Mouse (Mus musculus): ENCODE measurements around the gene Hic2. TPM values are rescaled to one million over a fixed set of nuclear protein-coding genes. Genes with fewer than 3 reads are reported as not detected.
"Not testable (repeated sequence)": the region's sequence is repeated elsewhere in the genome, so short reads cannot be mapped to it uniquely, and the experiment has no call there.

The Hic2 gene
- 1 to 10 TPM; 1.7 to 2.1 TPM for total RNA-seq (2021)
- long read RNA-seq, experiment 1: 0 reads
- long read RNA-seq, experiment 2: 0 reads

DNA sequence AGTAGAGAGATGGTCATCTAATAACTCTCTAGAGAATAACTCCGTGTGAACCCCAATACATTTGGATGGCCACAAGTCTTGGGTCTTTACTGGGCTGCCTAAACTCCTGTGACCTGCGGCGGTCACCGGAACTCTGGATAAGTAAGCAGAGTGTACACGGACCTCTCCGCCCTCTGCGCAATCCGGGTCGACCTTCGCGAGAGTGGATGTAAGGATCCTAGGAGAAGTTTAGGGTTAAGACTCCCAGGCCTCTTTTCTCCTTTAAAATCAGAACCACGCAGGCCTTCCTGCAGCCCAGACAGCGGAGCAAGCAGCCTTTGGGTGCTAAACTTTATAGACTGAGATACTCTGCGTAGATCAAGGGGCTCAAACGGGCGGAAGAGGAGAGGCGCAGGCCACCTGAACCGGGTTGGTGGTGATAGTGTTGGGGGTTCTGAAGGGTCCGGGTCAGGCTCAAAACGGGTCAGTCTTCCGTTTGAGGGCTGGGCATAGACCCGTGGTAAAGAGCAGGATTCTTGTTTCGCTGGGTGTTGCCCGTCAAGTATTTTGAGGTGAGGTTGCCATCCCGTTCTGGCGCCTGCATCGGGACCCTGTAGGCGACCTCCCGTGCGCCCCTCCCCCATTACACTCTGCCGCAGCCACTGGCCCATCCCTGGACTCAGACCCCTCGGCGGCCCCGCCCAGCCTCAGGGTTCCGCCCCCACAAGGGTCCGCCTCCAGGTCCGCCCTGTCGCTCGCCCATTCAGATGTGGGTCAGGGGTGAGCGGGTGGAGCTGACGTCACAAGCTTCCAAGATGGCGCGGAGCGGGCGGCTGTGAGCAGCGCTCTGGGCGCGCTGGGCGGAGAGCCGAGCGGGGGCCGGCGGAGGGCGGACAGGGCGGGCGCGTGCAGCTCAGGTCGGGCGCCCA, at the start of gene Hic2:
Gene Hic2 (plus strand): TSS at position 779 of the 908 bp plus-strand sequence.
- DNase-seq: peak; percentile 90

DNA sequence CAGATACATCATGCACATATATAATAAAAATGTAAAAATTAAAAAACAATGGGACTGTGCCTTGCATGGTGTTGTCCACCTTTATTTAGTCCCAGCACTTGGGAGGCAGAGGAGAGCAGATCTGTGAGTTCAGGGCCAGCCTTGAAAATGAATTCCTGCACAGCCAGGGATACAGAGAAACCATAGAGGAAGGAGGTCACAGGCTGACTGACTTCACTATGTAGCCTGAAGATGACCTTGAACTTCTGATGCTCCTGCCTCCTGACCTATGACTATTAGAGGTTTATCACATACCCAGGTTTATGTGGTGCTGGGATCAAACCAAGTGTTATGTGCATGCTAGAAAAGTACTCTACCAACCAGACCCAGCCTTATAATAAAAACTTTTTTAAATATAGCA, 47.9 kb upstream of the Hic2 start:
- no peak for DNase-seq

GRCm38 (mm10) chr16:17193823-17194222, 39.5 kb upstream of the Hic2 start:
- DNase-seq: no peak

DNA sequence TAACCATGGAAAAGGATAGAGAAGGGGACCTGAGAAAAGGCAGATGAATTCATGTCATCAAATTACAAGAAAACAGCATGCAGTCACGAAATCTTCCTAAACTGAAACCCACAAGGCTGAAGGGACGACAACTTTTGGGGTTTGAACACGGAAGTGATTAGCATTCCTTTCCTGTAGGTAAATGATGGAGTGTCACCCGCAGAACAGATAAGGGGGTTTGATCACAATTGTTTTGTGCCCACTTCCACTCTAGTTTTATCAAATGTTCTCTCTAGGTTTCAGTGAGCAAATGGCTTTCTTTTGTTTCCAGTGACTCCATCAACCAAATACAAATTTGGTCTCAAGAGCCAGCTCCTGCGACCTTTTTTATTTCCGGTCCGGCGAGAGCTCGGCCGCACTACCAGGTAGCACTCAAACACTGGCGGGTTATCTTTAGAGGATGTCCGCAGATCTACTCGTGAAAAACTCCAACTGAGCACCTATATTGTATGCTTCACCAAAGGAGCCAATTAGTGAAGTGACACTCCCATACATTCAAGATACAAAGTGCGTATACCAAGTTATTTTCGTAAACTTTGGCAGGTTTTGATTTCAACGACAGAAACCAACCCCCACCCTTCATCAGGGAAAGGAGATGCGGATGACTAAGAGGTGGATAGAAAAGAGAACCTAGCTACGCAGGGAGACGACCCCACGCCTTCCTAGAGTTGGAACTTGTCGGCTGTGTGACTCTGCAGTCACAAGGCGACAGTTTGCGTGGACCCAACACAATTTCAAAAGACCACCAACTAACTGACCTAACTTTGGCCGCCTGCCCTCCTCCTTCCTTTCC, 33.0 kb upstream of the Hic2 start:
- DNase-seq: no peak

GRCm38 (mm10) chr16:17200953-17201707, 32.2 kb upstream of the Hic2 start:
- DNase-seq: peak; percentile 72

- DNase-seq: no peak
Observed at GRCm38 (mm10) chr16:17201977-17202376, 31.4 kb upstream of the Hic2 start.

- no peak for DNase-seq
Observed at GRCm38 (mm10) chr16:17202549-17202948, 30.8 kb upstream of the Hic2 start, which contains the start of gene Ube2l3. Ube2l3 (minus strand) TSS chr16:17202649.

- DNase-seq: no peak
Observed at GRCm38 (mm10) chr16:17204990-17205389, 28.4 kb upstream of the Hic2 start.

DNA sequence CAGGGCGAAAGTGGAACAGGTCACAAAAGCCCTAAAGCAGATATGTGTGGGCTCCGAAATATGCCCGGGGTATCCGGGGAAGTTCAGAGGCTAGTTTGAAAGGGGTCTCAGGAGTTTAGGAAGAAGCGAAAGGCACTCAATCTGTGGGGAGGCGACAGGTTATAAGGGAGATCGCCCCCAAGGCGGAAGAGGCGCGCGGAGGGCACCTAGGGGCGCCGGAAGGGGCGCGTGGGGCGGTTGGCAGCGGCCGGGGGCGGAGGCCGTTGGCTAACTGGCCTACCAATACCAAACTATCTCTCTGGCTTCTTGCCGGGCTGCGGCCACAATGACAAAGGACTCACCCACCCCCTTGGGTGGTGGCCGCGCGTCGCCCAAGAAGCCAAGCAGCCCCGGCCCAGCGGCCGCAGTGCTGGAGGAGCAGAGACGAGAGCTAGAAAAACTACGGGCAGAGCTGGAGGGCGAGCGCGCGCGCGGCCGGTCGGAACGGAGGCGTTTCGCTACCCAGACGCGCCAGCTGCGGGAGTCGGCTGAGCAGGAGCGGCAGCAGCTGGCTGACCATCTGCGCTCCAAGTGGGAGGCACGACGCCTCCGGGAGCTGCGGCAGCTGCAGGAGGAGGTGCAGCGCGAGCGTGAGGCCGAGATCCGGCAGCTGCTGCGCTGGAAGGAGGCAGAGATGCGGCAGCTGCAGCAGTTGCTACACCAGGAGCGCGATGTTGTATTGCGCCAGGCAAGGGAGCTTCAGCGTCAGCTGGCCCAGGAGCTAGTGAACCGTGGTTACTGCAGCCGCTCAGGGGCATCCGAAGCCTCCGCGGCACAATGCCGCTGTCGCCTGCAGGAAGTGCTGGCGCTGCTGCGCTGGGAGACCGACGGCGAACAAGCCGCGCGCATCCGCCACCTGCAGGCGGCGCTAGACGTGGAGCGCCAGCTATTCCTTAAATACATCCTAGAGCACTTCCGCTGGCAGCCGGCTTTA, 24.7 kb upstream of the Hic2 start, which contains the start of gene Rimbp3:
Gene Rimbp3 (plus strand): TSS at position 215 of the 973 bp plus-strand sequence.
- peak; percentile 87 for DNase-seq

DNA sequence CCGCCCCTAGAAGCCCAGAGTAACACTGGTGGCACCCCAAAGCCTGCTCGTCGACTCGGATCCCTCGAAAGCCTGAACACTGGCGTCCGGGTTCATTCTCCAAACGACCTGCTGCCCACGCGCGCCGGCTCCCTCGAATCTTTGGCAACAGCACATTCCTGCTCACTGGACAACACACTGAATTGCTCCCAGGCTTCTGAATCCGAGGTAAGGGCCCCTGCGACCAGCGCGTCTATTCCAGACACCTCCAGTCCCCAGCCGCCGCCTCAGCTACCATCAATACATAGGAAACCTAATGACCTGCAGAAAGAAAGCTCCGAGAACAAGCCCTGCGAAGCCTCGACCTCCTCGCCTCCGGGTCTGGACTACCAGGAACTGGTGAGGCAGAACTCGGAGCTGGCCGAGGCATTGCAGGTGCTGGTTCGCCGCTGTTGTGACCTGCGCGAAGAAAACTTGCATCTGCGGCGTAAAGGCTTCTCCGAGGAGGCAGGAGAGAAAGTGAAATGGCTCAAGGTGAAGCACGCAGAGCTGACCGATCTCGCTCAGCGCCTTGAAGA, 23.9 kb upstream of the Hic2 start:
- peak; percentile 35 for DNase-seq

DNA sequence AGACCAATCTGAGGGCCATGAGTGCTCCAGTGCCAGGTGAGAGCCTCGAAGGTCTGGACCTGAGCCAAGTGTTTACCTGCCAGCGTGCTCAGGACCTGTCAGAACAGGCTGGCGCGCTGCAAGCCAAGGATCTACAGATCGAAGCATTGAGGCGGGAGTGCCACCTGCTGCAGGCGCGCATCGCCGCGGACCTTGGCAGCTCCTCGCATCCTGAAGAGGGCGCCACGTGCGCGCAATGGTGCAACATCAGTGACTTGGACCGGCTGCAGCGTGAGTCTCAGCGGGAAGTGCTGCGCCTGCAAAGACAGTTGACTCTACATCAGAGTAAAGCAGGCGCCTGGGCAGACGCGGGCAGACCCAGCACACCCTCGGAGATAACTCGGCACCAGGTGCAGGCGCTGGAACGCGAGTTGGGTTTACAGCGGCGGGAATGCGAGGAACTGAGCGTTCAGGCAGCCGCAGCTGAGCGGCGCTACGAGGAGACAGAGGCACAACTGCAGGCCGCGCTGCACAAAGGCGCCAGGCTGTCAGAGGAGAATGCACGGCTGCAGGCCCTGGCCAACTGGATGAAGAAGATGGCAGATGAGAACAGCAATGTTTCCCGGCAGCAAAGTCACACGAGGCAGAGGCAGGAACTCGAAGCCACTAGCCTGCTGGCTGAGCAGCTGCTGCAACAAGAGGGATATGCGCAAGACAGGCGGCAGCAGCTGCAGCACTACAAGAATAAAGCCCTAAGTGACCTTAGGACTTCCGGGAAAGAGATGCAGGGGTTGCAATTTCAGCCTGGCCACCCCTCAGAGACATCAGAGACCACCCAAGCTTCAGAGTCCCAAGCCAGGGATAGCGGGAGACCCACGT, 23.2 kb upstream of the Hic2 start:
- DNase-seq: peak; percentile 88

GRCm38 (mm10) chr16:17216934-17217633, 16.3 kb upstream of the Hic2 start:
- no peak for DNase-seq

- DNase-seq: no peak
Observed at GRCm38 (mm10) chr16:17220127-17220733, 13.1 kb upstream of the Hic2 start.

DNA sequence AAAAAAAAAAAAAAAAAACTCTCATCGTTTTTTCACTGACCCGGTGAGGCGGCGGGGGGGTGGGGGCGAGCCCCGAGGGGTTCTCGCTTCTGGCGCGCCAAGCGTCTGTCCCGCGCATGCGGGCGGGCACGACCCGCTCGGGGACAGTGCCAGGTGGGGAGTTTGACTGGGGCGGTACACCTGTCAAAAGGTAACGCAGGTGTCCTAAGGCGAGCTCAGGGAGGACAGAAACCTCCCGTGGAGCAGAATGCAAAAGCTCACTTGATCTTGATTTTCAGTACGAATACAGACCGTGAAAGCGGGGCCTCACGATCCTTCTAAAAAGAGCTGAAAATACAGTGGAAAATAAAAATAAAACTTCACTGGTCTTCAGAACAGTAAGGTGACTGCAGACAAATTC, 11.2 kb upstream of the Hic2 start:
- peak; percentile 100 for DNase-seq

DNA sequence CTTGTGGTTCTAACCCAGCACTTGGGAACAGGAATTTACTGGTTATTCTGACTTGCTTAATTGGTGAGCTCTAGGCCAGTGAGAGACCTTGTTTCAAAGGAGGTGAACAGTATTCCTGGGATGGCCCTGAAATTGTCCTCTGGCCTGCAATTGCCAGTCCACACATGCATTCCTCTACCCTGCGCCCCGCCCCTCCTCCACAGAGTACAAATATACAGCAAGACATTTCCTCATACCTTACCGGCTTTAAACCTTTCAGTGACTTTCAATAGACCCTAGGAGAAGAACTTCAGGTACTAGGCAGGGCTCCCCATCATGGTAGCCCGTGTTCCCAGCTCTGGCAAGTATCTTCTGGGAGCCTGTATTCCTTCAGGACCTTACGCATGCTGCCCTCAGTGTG, 7.8 kb upstream of the Hic2 start:
- no peak for DNase-seq

DNA sequence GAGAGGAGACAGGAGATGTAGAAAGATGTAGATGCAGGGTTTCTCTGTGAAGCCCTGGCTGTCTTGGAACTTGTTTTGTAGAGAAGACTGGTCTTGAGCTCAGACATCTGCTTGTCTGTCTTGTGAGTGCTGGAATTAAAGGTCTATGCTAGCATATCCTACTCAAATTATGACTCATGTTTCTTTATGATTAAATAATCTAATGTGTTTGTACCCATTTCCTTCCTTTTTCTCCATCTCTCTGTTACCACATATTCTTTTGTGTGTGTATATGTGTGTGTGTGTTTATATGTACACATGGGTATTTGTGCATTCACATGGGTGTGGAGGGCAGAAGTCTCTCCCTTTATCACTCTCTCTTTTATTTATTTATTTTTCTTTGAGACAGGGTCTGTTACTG, 6.9 kb upstream of the Hic2 start:
- no peak for DNase-seq

DNA sequence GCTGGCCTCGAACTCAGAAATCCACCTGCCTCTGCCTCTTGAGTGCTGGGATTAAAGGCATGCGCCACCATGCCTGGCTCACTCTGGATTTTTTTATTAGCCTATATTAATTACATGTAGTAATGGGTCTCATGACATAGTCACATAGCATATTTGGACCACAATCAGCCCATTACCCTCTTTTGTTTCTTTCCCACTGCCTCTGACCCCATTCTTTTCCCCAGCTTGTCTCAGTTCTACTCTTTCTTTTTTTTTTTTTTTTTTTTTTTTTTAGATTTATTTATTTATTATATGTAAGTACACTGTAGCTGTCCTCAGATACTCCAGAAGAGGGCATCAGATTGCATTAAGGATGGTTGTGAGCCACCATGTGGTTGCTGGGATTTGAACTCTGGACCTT, 1.8 kb upstream of the Hic2 start:
- not testable (repeated sequence) for DNase-seq

DNA sequence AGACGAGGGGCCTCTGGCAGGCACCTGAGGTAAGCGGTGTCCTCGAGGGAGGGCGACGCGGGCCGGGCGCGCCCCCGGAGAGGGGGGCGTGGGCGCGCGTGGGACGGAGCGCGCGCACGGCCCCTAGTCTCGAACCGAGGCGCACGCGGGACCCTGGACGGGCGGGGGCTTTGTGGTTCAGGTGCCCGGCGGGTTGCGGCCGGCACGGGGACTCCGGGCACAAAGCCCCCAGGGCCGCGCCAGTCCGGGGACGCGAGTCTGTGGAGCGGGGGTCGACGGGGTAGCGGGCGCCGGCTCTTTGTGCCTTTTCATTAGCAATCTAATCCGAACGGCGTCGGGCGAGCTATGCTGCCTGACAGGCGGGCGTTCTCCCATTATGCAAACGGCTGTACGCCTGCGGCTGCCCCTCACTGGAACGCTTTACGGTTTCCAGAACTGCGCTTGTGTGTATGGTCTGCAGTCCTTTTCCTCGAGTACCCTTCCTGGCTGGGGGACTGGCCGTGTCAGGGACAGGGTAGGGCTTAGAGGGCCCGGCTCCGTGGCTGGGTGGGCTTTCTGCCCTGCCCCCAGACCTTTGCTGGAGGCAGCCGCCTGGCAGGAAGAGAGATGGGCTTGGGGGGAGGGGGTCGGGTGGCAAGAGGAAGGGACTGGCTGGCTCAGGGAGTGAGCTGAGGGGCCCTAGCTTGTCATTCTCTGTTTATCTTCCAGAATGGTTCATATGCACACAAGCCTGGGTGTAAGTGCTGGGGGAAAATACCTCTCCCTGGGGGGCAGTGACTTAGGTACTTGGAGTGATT, 528 bp downstream of the Hic2 start:
- DNase-seq: peak; percentile 42

All from gastrocnemius, postnatal 10 days (tissue).